Mouse (Mus musculus): Measurements from ENCODE around the gene Slc35b1.

GRCm38 (mm10) chr11:95403382-95404340 lies 19.2 kb downstream of the Slc35b1 start:
- no peak for TF ChIP-seq BHLHE40 (IDR thresholded peaks at IDR 0.05; ENCODE audit: low read depth, low read length)
- no peak for TF ChIP-seq CTCF (conservative IDR thresholded peaks at IDR 0.05 in 1 of 2, IDR thresholded peaks at IDR 0.05 in 1 of 2; ENCODE audit: low read depth in 2 of 2, low read length in 2 of 2)
- no peak for TF ChIP-seq POLR2A (IDR thresholded peaks at IDR 0.05; ENCODE audit: low read depth, low read length)
- TF ChIP-seq EP300 (IDR thresholded peaks at IDR 0.05; ENCODE audit: low read length): no peak
- TF ChIP-seq TCF12 (IDR thresholded peaks at IDR 0.05; ENCODE audit: low read depth, low read length): no peak
- TF ChIP-seq RAD21 (IDR thresholded peaks at IDR 0.05; ENCODE audit: low read depth, low read length): no peak
- no peak for TF ChIP-seq KAT2A (IDR thresholded peaks at IDR 0.05; ENCODE audit: insufficient replicate concordance, low read length)
- TF ChIP-seq MYC (IDR thresholded peaks at IDR 0.05; ENCODE audit: low read depth, low read length): no peak

All from CH12.LX (cell line).